Mouse (Mus musculus) small intestine, adult 2 months (tissue): Measurements from ENCODE around the gene Mark3.

ENCODE experiments used
- CTCF ChIP-seq: fragments of 200-500 bp; IDR thresholded peaks from 2 replicates; pipeline ENCODE4 v1.5.1; 2012; ENCODE audit warnings: low read depth, mild to moderate bottlenecking, control low read depth, inconsistent platforms, low read length, moderate library complexity, mixed read lengths; ENCODE audit not compliant: insufficient replicate concordance, insufficient read length; ENCODE audit errors: extremely low read depth
- POLR2A ChIP-seq: fragments of 200-500 bp; IDR thresholded peaks from 2 replicates; pipeline ENCODE4 v1.6.1; 2012; ENCODE audit warnings: low read depth, mild to moderate bottlenecking, control low read depth, inconsistent platforms, low read length, moderate library complexity

DNA sequence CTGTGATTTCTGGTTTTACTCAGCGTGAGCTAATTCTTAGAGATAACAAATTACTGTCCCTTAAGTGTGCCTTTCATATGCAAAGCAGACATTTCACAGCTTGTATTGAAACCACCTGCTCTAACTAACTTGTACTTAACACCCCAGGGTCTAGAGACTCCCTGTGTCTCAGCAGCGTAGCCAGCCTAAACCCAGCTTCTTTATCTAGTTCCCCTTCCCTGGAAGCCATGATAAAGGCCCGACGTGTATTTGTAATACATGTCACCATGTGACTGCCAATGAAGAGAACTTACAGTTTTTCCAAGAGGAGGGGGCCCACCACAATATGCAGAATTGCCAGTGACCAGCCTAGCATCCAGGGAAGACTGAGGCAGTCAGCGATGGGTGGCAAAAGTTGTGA lies 33.7 kb downstream of the Mark3 start:
- TF ChIP-seq CTCF (no peak), POLR2A (no peak)
